Comparison of ENCODE assay signal across 8 mouse cellular contexts in genomic region chr12:112670718-112671393, GRCm38 (mm10). TPM values are rescaled to one million over a fixed set of nuclear protein-coding genes. Genes with fewer than 3 reads are reported as not detected.
A peak's percentile ranks its signal among the peaks of the same experiment; 100 is the strongest.
DNase-seq lines count a peak whose midpoint lies in the region; ATAC-seq and TF ChIP-seq lines count a peak whose summit lies in the region.

No protein-coding gene starts in this region.

- no peak for ATAC-seq in embryonic facial prominence, embryonic 14.5 days (ENCODE audit: low read depth)
- no peak for ATAC-seq in liver, embryonic 12.5 days
- ATAC-seq in activated CD4-positive, CD25-positive, alpha-beta regulatory T cell, adult 4 months, result no peak

- intact Hi-C loops in heart, postnatal 36 days (cut with DNase I), result no loop called here

- no peak overlapping the region for H3K9ac ChIP-seq in embryonic facial prominence, embryonic 14.5 days (ENCODE audit: low read depth, low read length)
- H3K9ac ChIP-seq in liver, embryonic 12.5 days, result peak overlapping the region; percentile 17

- peaks cover 5% of the 10 kb centered on the region; the same call in 1 of the 2 replicates for H3K4me1 ChIP-seq in kidney, adult 2 months (ENCODE audit: control insufficient read depth, insufficient read depth, low read length)
- H3K4me1 ChIP-seq in embryonic facial prominence, embryonic 14.5 days (ENCODE audit: control insufficient read depth, insufficient read depth, low read length), result peaks cover 34% of the 10 kb centered on the region
- peaks cover 76% of the 10 kb centered on the region for H3K4me1 ChIP-seq in liver, embryonic 12.5 days

- 0 out of 2 replicates have a peak overlapping the region, but pooled peaks have one; percentile 12 for H3K4me2 ChIP-seq in embryonic facial prominence, embryonic 14.5 days (ENCODE audit: low read depth, low read length)
- peak overlapping the region; percentile 98; the same call in 1 of the 2 replicates for H3K4me2 ChIP-seq in liver, embryonic 12.5 days

- no peaks in the 10 kb centered on the region for H3K9me3 ChIP-seq in embryonic facial prominence, embryonic 14.5 days (ENCODE audit: control insufficient read depth, low read length)
- no peaks in the 10 kb centered on the region for H3K9me3 ChIP-seq in liver, embryonic 12.5 days (replicated peaks)

- no peak overlapping the region for H3K27ac ChIP-seq in kidney, adult 2 months (ENCODE audit: insufficient read depth, low read depth, low read length)
- no peak overlapping the region for H3K27ac ChIP-seq in embryonic facial prominence, embryonic 14.5 days (replicated peaks; ENCODE audit: low read depth, low read length)
- H3K27ac ChIP-seq in liver, embryonic 12.5 days, result no peak overlapping the region

- TF ChIP-seq CTCF in kidney, adult 2 months (conservative IDR thresholded peaks at IDR 0.05; ENCODE audit: insufficient read depth, insufficient read length, low read depth, low read length), result no peak

- 30% methylated on average over 9 of the region's 9 CpGs for WGBS in kidney, adult 2 months
- WGBS in embryonic facial prominence, embryonic 14.5 days, result 49% methylated on average over 8 of the region's 9 CpGs
- WGBS in liver, embryonic 12.5 days (ENCODE audit: insufficient replicate concordance), result 52% methylated on average over 9 of the region's 9 CpGs

- H3K27me3 ChIP-seq in kidney, adult 2 months (replicated peaks; ENCODE audit: control insufficient read depth, insufficient read depth, low read length), result no peaks in the 10 kb centered on the region
- H3K27me3 ChIP-seq in embryonic facial prominence, embryonic 14.5 days (replicated peaks; ENCODE audit: control insufficient read depth, insufficient read depth, low read length), result no peaks in the 10 kb centered on the region
- H3K27me3 ChIP-seq in liver, embryonic 12.5 days (replicated peaks), result peaks cover under 1% of the 10 kb centered on the region; the same call in 1 of the 2 replicates

- DNase-seq in kidney, adult 2 months, result peak; percentile 50
- no peak for DNase-seq in kidney, adult 8-10 months
- DNase-seq in embryonic facial prominence, embryonic 14.5 days (ENCODE audit: low spot score), result peak; percentile 53
- DNase-seq in heart, postnatal 36 days, result peak; percentile 59 to 71
- no peak for DNase-seq in thymus, postnatal 36 days
- DNase-seq in left cerebral cortex, adult 8-10 months (ENCODE audit: low spot score in 2 of 2), result no peak

- no peak overlapping the region for H3K4me3 ChIP-seq in kidney, adult 2 months (ENCODE audit: insufficient read depth, low read depth, low read length)
- H3K4me3 ChIP-seq in embryonic facial prominence, embryonic 14.5 days (ENCODE audit: low read depth, low read length), result no peak overlapping the region
- no peak overlapping the region; the same call in 1 of the 2 replicates for H3K4me3 ChIP-seq in liver, embryonic 12.5 days

- H3K36me3 ChIP-seq in kidney, adult 2 months (ENCODE audit: control insufficient read depth, insufficient read depth, low read length), result no peaks in the 10 kb centered on the region
- peaks cover 53% of the 10 kb centered on the region for H3K36me3 ChIP-seq in embryonic facial prominence, embryonic 14.5 days (ENCODE audit: control insufficient read depth, insufficient read depth, low read length)
- H3K36me3 ChIP-seq in liver, embryonic 12.5 days, result peaks cover 60% of the 10 kb centered on the region

- TF ChIP-seq POLR2A in kidney, adult 2 months (IDR thresholded peaks at IDR 0.05; ENCODE audit: low read depth, low read length), result no peak

RNA-seq across cellular contexts. Expression of gene Akt1, which starts 3.8 kb away (rescaled TPM):
- polyA plus RNA-seq in kidney, adult 2 months (2012; rRNA removed), result 85.3 and 90.6 TPM in 2 replicates
- polyA plus RNA-seq in embryonic facial prominence, embryonic 14.5 days (2014; fragmentation: Nextera tagmentation; extraction: Ambion mirVana), result 76.4 and 84.0 TPM in 2 replicates
- total RNA-seq in heart, postnatal 36 days (2021), result 100 to 1,000 TPM; 184 to 212 TPM
- 76.6 and 81.8 TPM in 2 replicates for polyA plus RNA-seq in liver, embryonic 12.5 days (2016; fragmentation: Nextera tagmentation; extraction: Ambion mirVana)
- 10 to 100 TPM; 17.3 to 23.5 TPM for polyA plus RNA-seq in activated CD4-positive, CD25-positive, alpha-beta regulatory T cell, adult 4 months (2017; shearing (Covaris generic))
- 100 to 1,000 TPM; 158 to 174 (median 171) TPM for total RNA-seq in left cerebral cortex, adult 8-10 months (2022)

RNA-seq across cellular contexts. Expression of gene Zbtb42, which starts 7.8 kb away (rescaled TPM):
- 10.7 and 12.1 TPM in 2 replicates for polyA plus RNA-seq in kidney, adult 2 months (2012; rRNA removed)
- polyA plus RNA-seq in embryonic facial prominence, embryonic 14.5 days (2014; fragmentation: Nextera tagmentation; extraction: Ambion mirVana), result 3.7 and 3.8 TPM in 2 replicates
- total RNA-seq in heart, postnatal 36 days (2021), result 1 to 10 TPM; 4.7 to 5.7 TPM
- 1.0 and 1.2 TPM in 2 replicates for polyA plus RNA-seq in liver, embryonic 12.5 days (2016; fragmentation: Nextera tagmentation; extraction: Ambion mirVana)
- 1 to 10 TPM; 2.2 to 2.6 TPM for polyA plus RNA-seq in activated CD4-positive, CD25-positive, alpha-beta regulatory T cell, adult 4 months (2017; shearing (Covaris generic))
- total RNA-seq in left cerebral cortex, adult 8-10 months (2022), result 1 to 10 TPM in 2 of 4 experiments, under 1 TPM in 2; 0.81 to 1.7 (median 1.1) TPM

RNA-seq across cellular contexts. Expression of gene Siva1, which starts 26.4 kb away (rescaled TPM):
- 27.7 and 27.8 TPM in 2 replicates for polyA plus RNA-seq in kidney, adult 2 months (2012; rRNA removed)
- polyA plus RNA-seq in embryonic facial prominence, embryonic 14.5 days (2014; fragmentation: Nextera tagmentation; extraction: Ambion mirVana), result 211 and 239 TPM in 2 replicates
- 10 to 100 TPM; 29.4 to 31.0 TPM for total RNA-seq in heart, postnatal 36 days (2021)
- polyA plus RNA-seq in liver, embryonic 12.5 days (2016; fragmentation: Nextera tagmentation; extraction: Ambion mirVana), result 126 and 137 TPM in 2 replicates
- polyA plus RNA-seq in activated CD4-positive, CD25-positive, alpha-beta regulatory T cell, adult 4 months (2017; shearing (Covaris generic)), result 10 to 100 TPM; 38.7 to 44.6 TPM
- 10 to 100 TPM; 16.8 to 26.8 (median 23.8) TPM for total RNA-seq in left cerebral cortex, adult 8-10 months (2022)

RNA-seq across cellular contexts. Expression of gene Cep170b, which starts 49.4 kb away (rescaled TPM):
- polyA plus RNA-seq in kidney, adult 2 months (2012; rRNA removed), result 63.4 and 75.3 TPM in 2 replicates
- polyA plus RNA-seq in embryonic facial prominence, embryonic 14.5 days (2014; fragmentation: Nextera tagmentation; extraction: Ambion mirVana), result 13.3 and 14.4 TPM in 2 replicates
- total RNA-seq in heart, postnatal 36 days (2021), result 10 to 100 TPM in 1 of 2 experiments, 1 to 10 TPM in 1; 9.2 to 11.3 TPM
- polyA plus RNA-seq in liver, embryonic 12.5 days (2016; fragmentation: Nextera tagmentation; extraction: Ambion mirVana), result 5.0 and 5.2 TPM in 2 replicates
- polyA plus RNA-seq in activated CD4-positive, CD25-positive, alpha-beta regulatory T cell, adult 4 months (2017; shearing (Covaris generic)), result 1 to 10 TPM; 2.3 to 2.5 TPM
- 100 to 1,000 TPM; 252 to 327 (median 295) TPM for total RNA-seq in left cerebral cortex, adult 8-10 months (2022)

RNA-seq across cellular contexts. Expression of gene Adssl1, which starts 51.0 kb away (rescaled TPM):
- 8.1 and 10.4 TPM in 2 replicates for polyA plus RNA-seq in kidney, adult 2 months (2012; rRNA removed)
- 23.2 and 26.5 TPM in 2 replicates for polyA plus RNA-seq in embryonic facial prominence, embryonic 14.5 days (2014; fragmentation: Nextera tagmentation; extraction: Ambion mirVana)
- 100 to 1,000 TPM; 162 to 165 TPM for total RNA-seq in heart, postnatal 36 days (2021)
- polyA plus RNA-seq in liver, embryonic 12.5 days (2016; fragmentation: Nextera tagmentation; extraction: Ambion mirVana), result 5.2 and 5.6 TPM in 2 replicates
- polyA plus RNA-seq in activated CD4-positive, CD25-positive, alpha-beta regulatory T cell, adult 4 months (2017; shearing (Covaris generic)), result 1 to 10 TPM in 1 of 2 experiments, under 1 TPM in 1; 0.86 to 1.3 TPM
- total RNA-seq in left cerebral cortex, adult 8-10 months (2022), result 10 to 100 TPM; 21.8 to 41.0 (median 28.6) TPM

Comparison
In these comparisons a context has a peak if more than half of its experiments do, and no peak if none do; other contexts are left out.
1. DNase-seq: peak in kidney, adult 2 months (single experiment), embryonic facial prominence, embryonic 14.5 days (single experiment) and heart, postnatal 36 days (2 of 2); none in kidney, adult 8-10 months (0 of 2), thymus, postnatal 36 days (0 of 2) and left cerebral cortex, adult 8-10 months (0 of 2).